Mouse (Mus musculus) lung, embryonic 16.5 days (tissue): ENCODE measurements around the gene Hspbp1. TPM values are rescaled to one million over a fixed set of nuclear protein-coding genes. Genes with fewer than 3 reads are reported as not detected.
A peak's percentile ranks its signal among the peaks of the same experiment; 100 is the strongest.

Experiments used
- ATAC-seq: fragments of 200-750 bp; cut with Nextera tagmentation; 2 replicates; pipeline ENCODE4 v1.8.0; 2017; ENCODE audit warnings: low read depth, mild to moderate bottlenecking, moderate library complexity
- H3K27ac ChIP-seq: fragments of 300-500 bp; sonication (generic); 2 replicates; pipeline ENCODE4 v1.5.1; 2014; ENCODE audit warnings: mild to moderate bottlenecking, control low read depth, low read length
- H3K27me3 ChIP-seq: fragments of 300-500 bp; sonication (generic); 2 replicates; pipeline ENCODE4 v1.6.1; 2014; ENCODE audit warnings: low read depth, low read length, mixed read lengths; ENCODE audit not compliant: control insufficient read depth, insufficient read depth
- H3K36me3 ChIP-seq: fragments of 300-500 bp; sonication (generic); 2 replicates; pipeline ENCODE4 v1.6.1; 2014; ENCODE audit warnings: low read length; ENCODE audit not compliant: control insufficient read depth, insufficient read depth
- H3K4me1 ChIP-seq: fragments of 300-500 bp; sonication (generic); replicated peaks from 2 replicates; pipeline ENCODE4 v1.6.1; 2014; ENCODE audit warnings: low read length, mixed read lengths; ENCODE audit not compliant: control insufficient read depth, insufficient read depth
- H3K4me2 ChIP-seq: fragments of 300-500 bp; sonication (generic); 2 replicates; pipeline ENCODE4 v1.6.1; 2014; ENCODE audit warnings: low read depth, low read length, control low read depth
- H3K4me3 ChIP-seq: fragments of 300-500 bp; sonication (generic); 2 replicates; pipeline ENCODE4 v1.5.1; 2014; ENCODE audit warnings: mild to moderate bottlenecking, low read length, control low read depth
- H3K9ac ChIP-seq: fragments of 300-500 bp; sonication (generic); 2 replicates; pipeline ENCODE4 v1.6.1; 2014; ENCODE audit warnings: low read length, control low read depth
- H3K9me3 ChIP-seq: fragments of 300-500 bp; sonication (generic); 2 replicates; pipeline ENCODE4 v1.6.1; 2016; ENCODE audit warnings: low read length; ENCODE audit not compliant: control insufficient read depth
- WGBS: fragments of 180-500 bp; shearing (Covaris S2); extraction: QIAGEN DNeasy Blood & Tissue Kit; methylation state at CpG from one replicate; pipeline ENCODE4 v1.1.7; 2014; 5-methylcytosine and 5-hydroxymethylcytosine counted together
- polyA plus RNA-seq: library from polyadenylated mRNA; unstranded; fragments of >200 nt; fragmentation: Nextera tagmentation; extraction: Ambion mirVana; gene quantifications from 2 replicates; pipeline ENCODE4 v1.2.1, GENCODE M21; 2015

Hspbp1 gene
- polyA plus RNA-seq, 1 experiment from 2014 or later, result 90.9 TPM

DNA sequence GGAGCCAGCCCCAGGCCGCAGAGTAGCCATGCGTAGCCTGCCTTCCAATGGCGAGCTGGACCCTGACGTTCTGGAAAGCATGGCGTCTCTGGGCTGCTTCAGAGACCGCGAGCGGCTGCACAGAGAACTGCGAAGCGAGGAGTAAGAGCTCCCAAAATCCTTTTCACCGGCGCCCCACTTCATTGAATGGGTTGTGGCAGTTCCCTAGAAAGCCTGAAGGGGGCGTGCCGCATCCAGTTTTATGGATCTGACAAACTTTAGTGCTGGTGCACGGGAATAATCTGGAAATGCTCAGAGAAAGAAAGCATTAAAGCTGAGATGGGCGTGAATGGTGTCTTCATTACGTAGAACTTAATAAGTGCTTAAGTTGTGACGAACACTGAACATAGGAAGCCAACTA, 20.2 kb upstream of the Hspbp1 start:
- Histone ChIP-seq H3K27ac (no peak overlapping the region), H3K27me3 (no peaks in the 10 kb centered on the region), H3K4me1 (no peaks in the 10 kb centered on the region), H3K4me3 (no peak overlapping the region), H3K9ac (no peak overlapping the region), H3K36me3 (peaks cover 15% of the 10 kb centered on the region), H3K9me3 (no peaks in the 10 kb centered on the region), H3K4me2 (no peak overlapping the region)
- ATAC-seq, result no peak
- WGBS, result 52% methylated on average over 18 of the region's 18 CpGs

DNA sequence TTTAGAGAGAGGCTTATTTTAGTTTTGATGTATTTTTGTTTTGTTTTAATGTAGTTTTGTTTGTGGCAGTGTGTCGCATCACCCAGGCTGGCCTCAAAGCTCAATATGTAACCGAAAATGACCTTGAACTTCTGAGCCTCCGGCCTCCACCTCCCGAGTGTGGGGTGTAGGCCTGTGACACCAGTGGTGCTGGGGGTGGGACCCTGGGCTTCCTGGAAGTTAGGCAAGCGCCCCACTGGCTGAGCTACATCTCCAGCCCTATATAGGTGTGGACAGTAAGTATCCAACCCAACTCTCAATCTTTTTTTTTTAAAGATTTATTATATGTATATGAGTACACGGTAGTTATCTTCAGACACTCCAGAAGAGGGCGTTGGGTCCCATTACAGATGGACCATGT, 18.3 kb upstream of the Hspbp1 start:
- Histone ChIP-seq H3K4me1 (no peaks in the 10 kb centered on the region), H3K27me3 (no peaks in the 10 kb centered on the region), H3K27ac (no peak overlapping the region), H3K4me2 (no peak overlapping the region), H3K4me3 (no peak overlapping the region), H3K9ac (no peak overlapping the region), H3K36me3 (peaks cover 10% of the 10 kb centered on the region), H3K9me3 (no peaks in the 10 kb centered on the region)
- ATAC-seq, result no peak
- WGBS, result 90% methylated on average over 7 of the region's 7 CpGs

DNA sequence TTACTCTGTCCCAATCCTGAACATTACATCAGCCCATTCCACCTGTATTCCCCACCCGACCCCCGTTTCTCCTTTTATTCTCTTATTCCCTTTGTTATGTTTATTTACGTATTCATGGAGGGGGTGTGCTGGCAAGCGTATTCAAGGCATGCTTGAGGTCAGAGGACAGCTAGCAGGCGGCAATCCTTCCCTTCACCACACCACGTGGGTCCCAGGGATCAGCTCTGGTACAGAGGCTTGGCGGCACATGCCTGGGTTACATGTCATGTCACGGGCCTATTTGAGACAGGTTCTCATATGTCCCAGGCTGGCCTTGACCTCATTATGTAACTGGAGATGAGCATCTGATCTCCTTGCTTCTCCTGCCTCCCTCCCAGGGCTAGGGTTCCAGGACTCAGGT, 17.5 kb upstream of the Hspbp1 start:
- Histone ChIP-seq H3K9me3 (no peaks in the 10 kb centered on the region), H3K27ac (no peak overlapping the region), H3K27me3 (no peaks in the 10 kb centered on the region), H3K9ac (no peak overlapping the region), H3K4me1 (no peaks in the 10 kb centered on the region), H3K4me2 (no peak overlapping the region), H3K4me3 (no peak overlapping the region), H3K36me3 (peaks cover 7% of the 10 kb centered on the region; the same call in 1 of the 2 replicates)
- 49% methylated on average over 8 of the region's 8 CpGs for WGBS
- no peak for ATAC-seq

- Histone ChIP-seq H3K27me3 (no peaks in the 10 kb centered on the region; the same call in 1 of the 2 replicates), H3K27ac (no peak overlapping the region), H3K4me3 (no peak overlapping the region), H3K36me3 (no peaks in the 10 kb centered on the region; the same call in 1 of the 2 replicates), H3K9ac (no peak overlapping the region), H3K4me2 (no peak overlapping the region), H3K9me3 (no peaks in the 10 kb centered on the region), H3K4me1 (peaks cover 7% of the 10 kb centered on the region)
- no peak for ATAC-seq
- WGBS, result 84% methylated on average over 6 of the region's 6 CpGs
Measured at GRCm38 (mm10) chr7:4693004-4693403, 8.1 kb upstream of the Hspbp1 start.

- peak; percentile 55 for ATAC-seq
- H3K4me1 ChIP-seq, result peaks cover 7% of the 10 kb centered on the region
- no peaks in the 10 kb centered on the region; the same call in 1 of the 2 replicates for H3K27me3 ChIP-seq
- WGBS, result 5% methylated on average over 33 of the region's 35 CpGs
- H3K27ac ChIP-seq, result peak overlapping the region; percentile 35
- peak overlapping the region; percentile 97 for H3K4me2 ChIP-seq
- peak overlapping the region; percentile 86 for H3K9ac ChIP-seq
- peak overlapping the region; percentile 68 for H3K4me3 ChIP-seq
- no peaks in the 10 kb centered on the region for H3K36me3 ChIP-seq
- no peaks in the 10 kb centered on the region for H3K9me3 ChIP-seq
Measured at GRCm38 (mm10) chr7:4690951-4691653, 6.2 kb upstream of the Hspbp1 start.

DNA sequence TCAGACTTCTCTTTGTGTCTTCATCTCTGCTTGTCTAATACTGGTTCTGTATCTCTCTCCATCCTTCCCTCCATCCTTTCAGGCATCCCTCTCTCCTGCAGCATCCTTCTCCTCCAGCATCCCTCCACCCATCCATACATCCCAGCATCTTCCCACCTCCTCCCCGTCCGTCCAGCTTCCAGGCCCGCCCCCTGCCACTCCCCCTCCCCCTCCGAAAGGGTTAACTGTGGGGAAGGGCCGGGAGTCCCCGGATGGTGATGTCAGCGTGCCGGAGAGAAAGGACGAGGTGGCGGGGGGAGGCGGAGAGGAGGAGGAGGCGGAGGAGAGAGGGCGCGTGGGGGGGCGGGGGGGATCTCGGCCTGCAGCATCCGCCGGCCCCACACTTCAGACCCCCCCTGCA, 5.5 kb upstream of the Hspbp1 start, which contains the start of gene Brsk1:
Brsk1 (plus strand) TSS at position 218 of the 400 bp plus-strand sequence.
- peak within 1 kb of the TSS; percentile 97 for H3K4me2 ChIP-seq
- H3K27ac ChIP-seq, result peak within 1 kb of the TSS; percentile 35
- peak within 1 kb of the TSS; percentile 68 for H3K4me3 ChIP-seq
- peak within 1 kb of the TSS; percentile 86 for H3K9ac ChIP-seq
- peaks cover 7% of the 10 kb centered on the region for H3K4me1 ChIP-seq
- no peaks in the 10 kb centered on the region for H3K36me3 ChIP-seq
- ATAC-seq, result peak; percentile 77
- no peaks in the 10 kb centered on the region; the same call in 1 of the 2 replicates for H3K27me3 ChIP-seq
- WGBS, result 0% methylated on average over 12 of the region's 18 CpGs
- no peaks in the 10 kb centered on the region for H3K9me3 ChIP-seq

DNA sequence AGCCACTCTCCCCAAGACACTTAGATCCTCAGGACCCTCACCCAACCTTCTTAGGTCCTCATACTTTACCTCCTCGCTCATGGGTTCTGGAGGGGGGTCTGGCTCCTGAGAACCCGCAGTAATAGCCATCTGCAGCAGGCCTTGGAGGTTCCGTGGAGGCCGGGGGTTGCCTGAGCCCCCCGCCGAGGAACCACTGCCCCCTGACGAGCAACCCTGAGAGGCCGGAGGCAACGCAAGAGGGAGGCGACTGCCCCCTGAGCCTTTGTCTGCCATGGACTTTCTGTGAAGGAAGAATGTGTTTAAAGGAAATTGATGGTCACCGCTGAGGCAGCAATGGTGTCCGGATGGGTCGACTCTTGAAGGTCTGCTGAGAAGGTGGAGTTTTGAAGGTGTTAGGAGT, 665 bp downstream of the Hspbp1 start:
- H3K9me3 ChIP-seq, result no peaks in the 10 kb centered on the region
- ATAC-seq, result no peak
- WGBS, result 1% methylated on average over 13 of the region's 13 CpGs

DNA sequence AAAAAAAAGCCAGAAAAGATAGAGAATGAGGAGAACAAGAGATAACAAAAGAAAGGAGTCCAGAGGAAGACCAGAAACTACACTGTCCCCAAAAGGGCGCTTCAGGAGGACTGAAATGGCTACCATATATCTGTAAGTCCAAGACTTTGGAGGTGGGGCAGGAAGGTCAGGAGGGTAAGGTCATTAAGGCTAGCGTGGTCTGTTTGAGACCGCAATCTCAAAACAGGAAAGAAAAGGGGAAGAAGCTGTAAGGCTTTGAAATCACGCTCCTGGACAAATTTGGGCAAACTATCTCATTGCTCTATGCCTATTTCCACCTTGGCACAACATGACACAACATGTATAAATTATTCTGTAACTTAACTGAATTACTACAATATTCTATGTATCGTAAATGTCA, 1.6 kb downstream of the Hspbp1 start:
- H3K9ac ChIP-seq, result no peak overlapping the region
- no peak overlapping the region for H3K27ac ChIP-seq
- ATAC-seq, result no peak
- no peaks in the 10 kb centered on the region for H3K9me3 ChIP-seq
- peaks cover 3% of the 10 kb centered on the region for H3K36me3 ChIP-seq
- 81% methylated on average over 5 of the region's 5 CpGs for WGBS
- no peaks in the 10 kb centered on the region for H3K27me3 ChIP-seq
- H3K4me3 ChIP-seq, result no peak overlapping the region
- H3K4me1 ChIP-seq, result peaks cover 6% of the 10 kb centered on the region
- no peak overlapping the region for H3K4me2 ChIP-seq

More for the DNA sequence above, 665 bp downstream of the Hspbp1 start:
- peak overlapping the region; percentile 67 for H3K9ac ChIP-seq
- H3K36me3 ChIP-seq, result peaks cover 3% of the 10 kb centered on the region
- no peaks in the 10 kb centered on the region for H3K27me3 ChIP-seq
- peak overlapping the region; percentile 75 for H3K4me3 ChIP-seq
- H3K4me2 ChIP-seq, result peak overlapping the region; percentile 92
- H3K4me1 ChIP-seq, result peaks cover 6% of the 10 kb centered on the region
- H3K27ac ChIP-seq, result no peak overlapping the region

GRCm38 (mm10) chr7:4675200-4675599, 9.7 kb downstream of the Hspbp1 start:
- peaks cover 15% of the 10 kb centered on the region for H3K36me3 ChIP-seq
- H3K27me3 ChIP-seq, result no peaks in the 10 kb centered on the region
- H3K9ac ChIP-seq, result no peak overlapping the region
- no peak overlapping the region for H3K4me2 ChIP-seq
- no peak overlapping the region for H3K4me3 ChIP-seq
- H3K4me1 ChIP-seq, result 0 out of 2 replicates have a peak, but pooled peaks cover 2% of the 10 kb centered on the region
- no peaks in the 10 kb centered on the region for H3K9me3 ChIP-seq
- 90% methylated on average over 7 of the region's 7 CpGs for WGBS
- no peak for ATAC-seq
- H3K27ac ChIP-seq, result no peak overlapping the region
